ENCODE assay signal across 20 mouse cellular contexts in genomic region chr6:146997006-146997405, GRCm38 (mm10). TPM values are rescaled to one million over a fixed set of nuclear protein-coding genes. Genes with fewer than 3 reads are reported as not detected.
"Had no signal": no experiment of that assay in that cellular context is flagged by ENCODE, and none has a peak within 500 bp of the region (broad histone marks: within the 10 kb centered on the region; RNA-seq: fewer than 3 reads in every experiment).

No protein-coding gene starts in this region.

- H3K9me3 ChIP-seq: neural tube, embryonic 15.5 days; stomach, embryonic 15.5 days had no signal

- DNase-seq: retina, postnatal 1 day; right cerebral cortex, adult 18-20 months; right cerebral cortex, postnatal 14 days; right cerebral cortex, postnatal 25 days; right cerebral cortex, postnatal 4 days; spleen, adult 18-20 months; thymus, adult 18-20 months; thymus, adult 2 months; thymus, postnatal 14 days; thymus, postnatal 25 days; thymus, postnatal 36 days; thymus, postnatal 4 days had no signal

- H3K27me3 ChIP-seq: neural tube, embryonic 15.5 days; stomach, embryonic 15.5 days had no signal

- H3K36me3 ChIP-seq: neural tube, embryonic 15.5 days had no signal

- H3K4me2 ChIP-seq: neural tube, embryonic 15.5 days; stomach, embryonic 15.5 days had no signal

- H3K4me1 ChIP-seq: neural tube, embryonic 15.5 days; stomach, embryonic 15.5 days had no signal

- H3K27ac ChIP-seq: neural tube, embryonic 15.5 days; stomach, embryonic 15.5 days; stomach, postnatal 0 days had no signal

- H3K9ac ChIP-seq: neural tube, embryonic 15.5 days; stomach, embryonic 15.5 days had no signal

- H3K4me3 ChIP-seq: neural tube, embryonic 15.5 days; stomach, embryonic 15.5 days had no signal

RNA-seq across cellular contexts. Expression of gene 1700034J05Rik, which starts 42.8 kb away (rescaled TPM):
- total RNA-seq: neutrophil, adult 5-6 weeks had no signal
- polyA plus RNA-seq: neural tube, embryonic 15.5 days; small intestine, adult 2 months; spleen, adult 2 months; stomach, postnatal 0 days; thymus, adult 2 months; thymus, postnatal 0 days; urinary bladder, adult 2 months had no signal
